Mouse (Mus musculus): ENCODE measurements around the gene Pcsk5.
A peak's percentile ranks its signal among the peaks of the same experiment; 100 is the strongest.

The Pcsk5 gene

DNA sequence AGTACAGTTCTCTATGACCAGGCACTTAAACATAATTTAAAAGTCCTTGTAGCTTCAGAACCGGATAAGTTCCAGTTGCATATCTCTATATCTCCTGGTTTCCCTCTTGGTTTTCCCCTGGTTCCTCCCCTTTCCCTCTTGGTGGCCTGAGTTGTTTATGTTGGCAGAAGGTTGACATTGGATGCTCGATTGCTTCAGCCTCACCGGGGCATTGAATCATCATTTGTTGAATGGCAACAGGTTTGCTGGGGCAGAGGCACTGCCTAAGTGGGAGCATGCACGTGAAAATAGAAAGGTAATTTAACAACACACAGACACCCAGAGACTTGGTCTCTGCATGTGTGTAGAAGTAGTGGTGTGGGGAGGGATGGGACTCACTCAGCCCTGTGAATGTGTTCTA lies 436.9 kb downstream of the Pcsk5 start:
- no peak for DNase-seq (ENCODE audit: low spot score in 2 of 2)

GRCm38 (mm10) chr19:17399965-17400364 lies 437.5 kb downstream of the Pcsk5 start:
- no peak for DNase-seq (ENCODE audit: low spot score in 2 of 2)

GRCm38 (mm10) chr19:17397922-17398321 lies 439.5 kb downstream of the Pcsk5 start:
- no peak for DNase-seq (ENCODE audit: low spot score in 2 of 2)

GRCm38 (mm10) chr19:17396802-17397201 lies 440.6 kb downstream of the Pcsk5 start:
- no peak for DNase-seq (ENCODE audit: low spot score in 2 of 2)

GRCm38 (mm10) chr19:17393841-17394591 lies 443.4 kb downstream of the Pcsk5 start, which contains the start of gene Rfk:
Gene Rfk (plus strand): TSS chr19:17394043.
- peak; percentile 56 to 82 for DNase-seq (ENCODE audit: low spot score in 2 of 2)

- DNase-seq (ENCODE audit: low spot score in 2 of 2): no peak
Measured at GRCm38 (mm10) chr19:17392866-17393265, 444.6 kb downstream of the Pcsk5 start.

- DNase-seq (ENCODE audit: low spot score in 2 of 2): peak in 1 of 2 experiments; percentile 28
Measured at GRCm38 (mm10) chr19:17388404-17388803, 449.0 kb downstream of the Pcsk5 start.

DNA sequence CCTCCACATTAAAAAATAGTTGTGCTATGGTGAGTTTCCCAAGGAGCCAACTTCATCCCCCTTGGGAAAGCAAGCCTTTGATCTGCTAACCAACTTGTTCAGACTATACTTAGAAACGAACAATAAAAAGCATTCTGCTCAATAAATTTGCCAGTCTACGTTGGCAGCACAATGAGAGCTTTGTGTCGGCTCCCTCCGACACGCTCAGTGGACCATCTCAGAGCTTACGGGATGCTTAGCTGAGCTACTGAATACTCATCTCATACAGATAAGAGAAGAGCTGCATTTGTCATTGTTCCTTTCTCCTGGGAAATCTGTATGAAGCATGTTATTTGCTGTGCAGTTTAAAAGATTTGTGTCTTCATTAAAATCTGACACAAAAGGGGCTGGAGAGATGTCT lies 451.0 kb downstream of the Pcsk5 start:
- no peak for DNase-seq (ENCODE audit: low spot score in 2 of 2)

GRCm38 (mm10) chr19:17385426-17385825 lies 452.0 kb downstream of the Pcsk5 start:
- no peak for DNase-seq (ENCODE audit: low spot score in 2 of 2)

DNA sequence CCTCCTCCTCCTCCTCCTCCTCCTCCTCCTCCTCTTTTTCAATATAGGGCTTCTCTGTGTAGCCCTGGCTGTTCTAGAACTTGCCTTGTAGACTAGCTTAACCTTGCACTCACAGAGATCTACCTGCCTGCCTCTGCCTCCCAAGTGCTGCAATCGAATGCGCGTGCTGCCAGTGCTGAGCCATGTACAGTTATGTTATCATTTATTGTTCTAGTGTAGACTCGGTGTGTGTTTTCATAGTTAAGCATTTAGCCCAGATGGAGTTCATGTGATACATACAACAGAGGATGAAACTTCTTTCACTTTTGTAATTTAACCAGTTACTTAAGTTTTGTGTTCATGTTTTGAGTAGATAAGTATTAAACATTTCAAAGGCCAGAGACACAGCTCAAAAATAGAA lies 452.4 kb downstream of the Pcsk5 start:
- no peak for DNase-seq (ENCODE audit: low spot score in 2 of 2)

GRCm38 (mm10) chr19:17382807-17383397 lies 454.5 kb downstream of the Pcsk5 start:
- peak in 1 of 2 experiments; percentile 24 for DNase-seq (ENCODE audit: low spot score in 2 of 2)
